Mouse (Mus musculus): ENCODE measurements at regions not wholly inside any gene's neighbourhood (a gene's known extent, or its start where the extent isn't known, plus 50 kb on each side); places are given as distances from the start of the nearest gene placed in this dataset.

- DNase-seq (ENCODE audit: low read depth, low spot score), result no peak
- no peaks in the 10 kb centered on the region for H3K27me3 ChIP-seq
- no peak for ATAC-seq
- CTCF ChIA-PET, result no interaction called here
- POLR2A ChIA-PET, result no interaction called here
- in situ Hi-C loops (cut with MboI; ENCODE audit: low pct_unique_long_range_greater_than_20kb), result no loop called here
- no peak for TF ChIP-seq CTCF (IDR thresholded peaks at IDR 0.05)
Measured at GRCm38 (mm10) chr15:69484421-69485074, 2983.8 kb upstream of the Lrrc6 start.

DNA sequence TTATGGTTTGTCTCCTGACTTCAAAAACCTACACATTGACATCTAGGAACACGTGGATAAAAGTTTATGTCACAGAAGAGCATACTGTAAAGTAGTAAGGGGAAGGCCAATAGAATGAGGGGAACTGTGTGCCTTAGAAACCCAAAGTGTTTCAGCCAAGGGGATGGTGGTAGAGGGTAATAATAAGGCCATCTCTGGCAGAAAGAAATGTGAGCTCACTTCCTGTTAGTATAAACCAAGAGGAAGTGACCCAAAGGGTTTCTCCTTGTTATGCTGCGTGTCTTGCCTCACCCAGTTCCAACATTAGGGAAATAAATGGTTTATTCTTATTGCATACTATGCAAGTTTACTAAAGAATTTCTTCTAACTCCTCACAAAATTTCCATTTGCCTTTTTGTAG is 2982.4 kb upstream of the Lrrc6 start:
- no peak for DNase-seq (ENCODE audit: low read depth, low spot score)
- ATAC-seq, result no peak
- CTCF ChIA-PET, result no interaction called here
- no peak for TF ChIP-seq CTCF (IDR thresholded peaks at IDR 0.05)
- in situ Hi-C loops (cut with MboI; ENCODE audit: low pct_unique_long_range_greater_than_20kb), result no loop called here
- H3K27me3 ChIP-seq, result no peaks in the 10 kb centered on the region
- POLR2A ChIA-PET, result no interaction called here

DNA sequence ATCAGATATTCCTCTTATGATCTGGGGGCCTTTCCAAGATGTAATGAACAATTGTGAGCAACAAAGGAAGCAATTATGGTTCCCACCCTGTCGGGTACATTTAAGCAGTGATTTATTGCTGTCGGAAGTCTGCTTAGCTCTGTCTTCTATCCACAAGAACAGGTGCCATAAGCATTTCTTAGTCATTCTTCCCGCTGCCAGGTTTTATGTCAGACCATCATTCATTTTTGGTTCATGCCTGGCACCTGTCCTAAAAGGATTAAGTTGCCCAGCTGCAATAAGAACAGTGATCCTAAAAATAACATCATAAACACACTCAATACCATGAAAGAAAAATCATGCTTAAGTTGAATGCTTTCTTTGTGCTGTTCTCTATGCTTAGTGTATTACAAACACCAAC is 2980.4 kb upstream of the Lrrc6 start:
- POLR2A ChIA-PET, result no interaction called here
- CTCF ChIA-PET, result interaction anchor here (1.0 to 1.4 kb wide), 3 partner anchors 10 to 43 kb away, joined by 3 to 4 read pairs (median 3); no protein-coding TSS in a partner anchor
- no peaks in the 10 kb centered on the region for H3K27me3 ChIP-seq
- no peak for TF ChIP-seq CTCF (IDR thresholded peaks at IDR 0.05)
- DNase-seq (ENCODE audit: low read depth, low spot score) (no peak), ATAC-seq (no peak)
- in situ Hi-C loops (cut with MboI; ENCODE audit: low pct_unique_long_range_greater_than_20kb), result no loop called here

- no peak for TF ChIP-seq CTCF (IDR thresholded peaks at IDR 0.05)
- ChIA-PET CTCF (no interaction called here), POLR2A (no interaction called here)
- no peaks in the 10 kb centered on the region for H3K27me3 ChIP-seq
- ATAC-seq, result no peak
- no peak for DNase-seq (ENCODE audit: low read depth, low spot score)
- in situ Hi-C loops (cut with MboI; ENCODE audit: low pct_unique_long_range_greater_than_20kb), result no loop called here
Measured at GRCm38 (mm10) chr15:69477050-69477449, 2976.3 kb upstream of the Lrrc6 start.

GRCm38 (mm10) chr15:69469566-69469965 is 2968.9 kb upstream of the Lrrc6 start:
- in situ Hi-C loops (cut with MboI; ENCODE audit: low pct_unique_long_range_greater_than_20kb), result no loop called here
- no peaks in the 10 kb centered on the region for H3K27me3 ChIP-seq
- DNase-seq (ENCODE audit: low read depth, low spot score) (no peak), ATAC-seq (no peak)
- CTCF ChIA-PET, result no interaction called here
- TF ChIP-seq CTCF (IDR thresholded peaks at IDR 0.05), result no peak
- POLR2A ChIA-PET, result no interaction called here

DNA sequence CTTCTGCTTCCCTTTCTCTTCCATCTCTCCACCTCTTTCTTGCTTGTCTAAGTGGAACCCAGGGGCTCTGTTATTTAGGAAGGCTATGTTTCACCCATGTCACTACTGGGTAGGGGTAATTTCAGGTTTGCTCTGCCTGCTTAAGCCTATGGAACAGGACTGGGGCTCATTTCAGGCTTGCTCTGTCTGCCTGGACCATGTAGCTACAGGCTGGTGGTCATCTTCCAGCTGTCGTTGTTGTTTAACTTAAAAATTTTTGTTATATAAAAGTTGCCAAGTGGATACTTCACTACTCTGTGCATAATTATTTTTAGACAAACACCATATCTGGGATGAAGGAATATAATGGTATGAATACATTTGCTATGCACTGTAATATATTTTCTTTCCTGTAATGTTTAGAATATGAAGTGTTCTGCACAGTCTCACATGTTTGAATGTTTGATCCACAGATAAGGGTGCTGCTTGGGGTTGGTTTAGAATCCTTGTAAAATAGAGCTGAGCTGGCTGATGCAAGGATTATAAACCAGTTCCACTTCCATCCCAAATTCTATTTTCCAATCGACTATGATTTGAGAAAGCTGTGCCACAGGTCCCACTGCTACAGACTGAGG is 2960.0 kb upstream of the Lrrc6 start:
- DNase-seq (ENCODE audit: low read depth, low spot score), result no peak
- no peak for TF ChIP-seq CTCF (IDR thresholded peaks at IDR 0.05)
- in situ Hi-C loops (cut with MboI; ENCODE audit: low pct_unique_long_range_greater_than_20kb), result no loop called here
- no peak for ATAC-seq
- peaks cover 6% of the 10 kb centered on the region for H3K27me3 ChIP-seq
- CTCF ChIA-PET, result no interaction called here
- POLR2A ChIA-PET, result no interaction called here

DNA sequence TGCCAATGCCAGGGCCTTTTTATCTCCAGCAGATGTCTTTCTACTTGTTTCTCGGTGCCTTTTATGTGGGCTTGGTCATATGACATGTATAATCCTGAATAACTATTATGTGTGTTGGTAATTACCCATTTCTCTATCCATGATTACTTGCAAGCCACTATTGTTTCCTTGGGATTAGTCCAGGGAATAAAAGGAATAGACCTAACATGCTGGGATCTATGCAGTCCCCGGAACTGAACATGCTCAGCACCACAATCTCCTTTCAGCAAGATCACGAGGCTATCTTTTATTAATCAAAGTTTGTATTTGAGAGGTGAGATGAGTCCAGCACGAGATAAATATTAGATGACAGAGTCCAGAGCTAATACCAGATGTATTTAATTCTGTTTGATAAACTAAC is 2956.8 kb upstream of the Lrrc6 start:
- ChIA-PET POLR2A (no interaction called here), CTCF (no interaction called here)
- H3K27me3 ChIP-seq, result peaks cover 6% of the 10 kb centered on the region
- in situ Hi-C loops (cut with MboI; ENCODE audit: low pct_unique_long_range_greater_than_20kb), result no loop called here
- DNase-seq (ENCODE audit: low read depth, low spot score), result no peak
- no peak for ATAC-seq
- no peak for TF ChIP-seq CTCF (IDR thresholded peaks at IDR 0.05)

DNA sequence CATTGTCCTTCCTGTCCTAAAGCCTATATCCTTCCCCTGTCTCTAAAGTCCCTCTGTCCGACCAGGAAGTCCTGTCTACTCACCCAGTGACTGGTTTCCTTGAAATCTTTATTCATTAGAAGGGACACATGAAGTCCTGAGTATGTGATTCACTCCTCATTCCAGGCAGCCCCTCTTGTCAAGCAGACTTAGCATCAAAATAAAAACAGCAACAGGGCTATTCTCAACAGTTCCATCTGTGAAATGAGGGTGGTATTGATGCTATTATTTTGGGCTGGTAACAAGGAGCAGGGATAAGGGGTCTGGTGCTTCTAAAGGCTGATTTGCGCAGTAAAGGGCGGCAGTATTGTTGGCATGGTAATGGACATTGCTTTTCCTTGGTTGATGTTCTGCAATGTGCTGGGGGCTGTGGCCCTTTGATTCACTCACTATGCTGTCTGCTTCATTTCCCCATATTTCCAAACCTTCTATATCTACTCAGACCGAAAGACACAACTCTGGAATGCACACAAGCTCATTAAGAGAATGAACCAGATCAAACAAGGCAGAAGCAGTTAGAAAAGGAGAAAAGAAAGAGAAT is 2955.6 kb upstream of the Lrrc6 start:
- peaks cover 10% of the 10 kb centered on the region for H3K27me3 ChIP-seq
- ChIA-PET POLR2A (no interaction called here), CTCF (no interaction called here)
- no peak for DNase-seq (ENCODE audit: low read depth, low spot score)
- in situ Hi-C loops (cut with MboI; ENCODE audit: low pct_unique_long_range_greater_than_20kb), result no loop called here
- TF ChIP-seq CTCF (IDR thresholded peaks at IDR 0.05), result no peak
- no peak for ATAC-seq

- DNase-seq (ENCODE audit: low read depth, low spot score) (no peak), ATAC-seq (no peak)
- CTCF ChIA-PET, result no interaction called here
- TF ChIP-seq CTCF (IDR thresholded peaks at IDR 0.05), result no peak
- POLR2A ChIA-PET, result no interaction called here
- H3K27me3 ChIP-seq, result no peaks in the 10 kb centered on the region
- in situ Hi-C loops (cut with MboI; ENCODE audit: low pct_unique_long_range_greater_than_20kb), result no loop called here
Measured at GRCm38 (mm10) chr15:69441008-69441407, 2940.3 kb upstream of the Lrrc6 start.

- CTCF ChIA-PET, result no interaction called here
- DNase-seq (ENCODE audit: low read depth, low spot score) (no peak), ATAC-seq (no peak)
- no peak for TF ChIP-seq CTCF (IDR thresholded peaks at IDR 0.05)
- in situ Hi-C loops (cut with MboI; ENCODE audit: low pct_unique_long_range_greater_than_20kb), result no loop called here
- H3K27me3 ChIP-seq, result no peaks in the 10 kb centered on the region
- POLR2A ChIA-PET, result interaction anchor here (0.6 kb wide), 1 partner anchor 270 kb away, joined by 3 read pairs; no protein-coding TSS in a partner anchor
Measured at GRCm38 (mm10) chr15:69413531-69414011, 2912.9 kb upstream of the Lrrc6 start.

DNA sequence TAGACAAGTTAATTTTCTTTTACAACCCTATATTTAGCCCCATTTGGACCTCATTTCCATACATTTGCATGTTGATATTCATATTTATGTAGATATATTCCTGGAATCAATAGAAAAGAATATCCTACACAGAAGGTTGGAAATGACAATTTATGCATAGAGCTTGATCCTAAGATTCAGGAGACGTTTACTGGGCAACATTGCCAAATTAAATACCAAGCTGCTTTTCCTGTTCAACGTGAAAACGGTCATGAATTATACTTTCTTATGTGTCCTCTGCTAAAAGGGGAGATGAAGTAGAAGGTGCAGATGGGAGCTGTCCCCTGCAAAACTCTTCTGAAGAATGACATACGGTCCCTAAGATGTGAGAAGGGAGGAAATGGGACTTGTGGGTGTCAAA is 2888.9 kb upstream of the Lrrc6 start:
- ATAC-seq, result no peak
- H3K27me3 ChIP-seq, result no peaks in the 10 kb centered on the region
- ChIA-PET POLR2A (no interaction called here), CTCF (interaction anchor here (0.8 kb wide), 1 partner anchor 10 kb away, joined by 4 read pairs; no protein-coding TSS in a partner anchor)
- TF ChIP-seq CTCF (IDR thresholded peaks at IDR 0.05), result no peak
- no peak for DNase-seq (ENCODE audit: low read depth, low spot score)
- in situ Hi-C loops (cut with MboI; ENCODE audit: low pct_unique_long_range_greater_than_20kb), result no loop called here

Data from Patski (cell line).